Mouse (Mus musculus): Measurements from ENCODE around the gene Tmc6. TPM values are rescaled to one million over a fixed set of nuclear protein-coding genes. Genes with fewer than 3 reads are reported as not detected.

The Tmc6 gene
- total and polyA plus RNA-seq, 3 experiments, result 12.6 to 18.1 (median 15.7) TPM

DNA sequence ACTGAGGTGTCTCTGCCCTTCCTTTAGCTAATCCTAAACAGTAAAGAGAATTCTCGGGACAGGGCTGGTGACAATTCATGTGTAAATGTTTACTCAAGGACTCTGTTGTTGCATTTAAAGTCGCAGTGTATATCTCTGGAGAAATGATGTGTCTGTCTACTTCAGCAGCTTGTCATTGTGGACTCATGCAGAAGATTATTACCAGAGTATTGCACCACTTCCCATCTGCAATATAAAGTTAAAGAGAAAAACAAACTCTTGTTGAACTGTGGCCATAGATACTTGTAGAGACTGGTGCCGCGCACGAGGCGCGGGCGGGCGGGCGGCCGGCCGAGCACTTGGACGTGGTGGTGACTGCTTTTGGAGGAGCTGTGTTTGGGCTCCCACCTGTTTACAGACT is 20.2 kb downstream of the Tmc6 start:
- Histone ChIP-seq H3K27ac (no peak overlapping the region; the same call in 1 of the 2 replicates), H3K4me3 (no peak overlapping the region), H3K9ac (ENCODE audit: low read depth, low read length) (no peak overlapping the region), H3K79me2 (replicated peaks; ENCODE audit: control insufficient read depth, insufficient read depth, low read length) (no peaks in the 10 kb centered on the region), H3K36me3 (ENCODE audit: control insufficient read depth, insufficient read depth, low read length) (no peaks in the 10 kb centered on the region), H3K27me3 (ENCODE audit: control insufficient read depth, insufficient read depth, low read length) (no peaks in the 10 kb centered on the region), H3K4me1 (ENCODE audit: control insufficient read depth, insufficient read depth, low read length) (no peaks in the 10 kb centered on the region)
- TF ChIP-seq POLR2A (IDR thresholded peaks at IDR 0.05; ENCODE audit: insufficient read depth, low read depth, low read length) (no peak), CTCF (IDR thresholded peaks at IDR 0.05) (no peak), EP300 (IDR thresholded peaks at IDR 0.05; ENCODE audit: insufficient read depth, low read depth, low read length) (no peak)
- DNase-seq, result no peak
- WGBS, result 87% methylated on average over 13 of the region's 13 CpGs
- intact Hi-C loops (cut with DNase I), result no loop called here

- no peak for DNase-seq
Measured at GRCm38 (mm10) chr11:117760374-117761119, 21.5 kb downstream of the Tmc6 start.

GRCm38 (mm10) chr11:117759267-117759666 is 22.7 kb downstream of the Tmc6 start:
- H3K9ac ChIP-seq (ENCODE audit: low read depth, low read length), result no peak overlapping the region
- H3K4me3 ChIP-seq, result no peak overlapping the region
- no peak overlapping the region for H3K27ac ChIP-seq
- no peaks in the 10 kb centered on the region for H3K27me3 ChIP-seq (ENCODE audit: control insufficient read depth, insufficient read depth, low read length)
- no peaks in the 10 kb centered on the region for H3K79me2 ChIP-seq (replicated peaks; ENCODE audit: control insufficient read depth, insufficient read depth, low read length)
- intact Hi-C loops (cut with DNase I), result no loop called here
- DNase-seq, result no peak
- no peak for TF ChIP-seq POLR2A (IDR thresholded peaks at IDR 0.05; ENCODE audit: insufficient read depth, low read depth, low read length)
- TF ChIP-seq EP300 (IDR thresholded peaks at IDR 0.05; ENCODE audit: insufficient read depth, low read depth, low read length), result no peak
- TF ChIP-seq CTCF (IDR thresholded peaks at IDR 0.05), result no peak
- no peaks in the 10 kb centered on the region for H3K36me3 ChIP-seq (ENCODE audit: control insufficient read depth, insufficient read depth, low read length)
- 93% methylated on average over 10 of the region's 10 CpGs for WGBS
- no peaks in the 10 kb centered on the region for H3K4me1 ChIP-seq (ENCODE audit: control insufficient read depth, insufficient read depth, low read length)

More at GRCm38 (mm10) chr11:117760374-117761119, 21.5 kb downstream of the Tmc6 start:
- Histone ChIP-seq H3K9ac (ENCODE audit: low read depth, low read length) (no peak overlapping the region), H3K79me2 (replicated peaks; ENCODE audit: control insufficient read depth, insufficient read depth, low read length) (no peaks in the 10 kb centered on the region), H3K4me3 (no peak overlapping the region), H3K27ac (no peak overlapping the region), H3K4me1 (ENCODE audit: control insufficient read depth, insufficient read depth, low read length) (no peaks in the 10 kb centered on the region), H3K36me3 (ENCODE audit: control insufficient read depth, insufficient read depth, low read length) (no peaks in the 10 kb centered on the region), H3K27me3 (ENCODE audit: control insufficient read depth, insufficient read depth, low read length) (no peaks in the 10 kb centered on the region)
- intact Hi-C loops (cut with DNase I), result no loop called here
- 85% methylated on average over 26 of the region's 26 CpGs for WGBS
- TF ChIP-seq POLR2A (IDR thresholded peaks at IDR 0.05; ENCODE audit: insufficient read depth, low read depth, low read length), result no peak

- H3K36me3 ChIP-seq (ENCODE audit: control insufficient read depth, insufficient read depth, low read length), result no peaks in the 10 kb centered on the region; the same call in 1 of the 2 replicates
- WGBS, result 95% methylated on average over 7 of the region's 7 CpGs
- no peaks in the 10 kb centered on the region for H3K4me1 ChIP-seq (ENCODE audit: control insufficient read depth, insufficient read depth, low read length)
Measured at GRCm38 (mm10) chr11:117755891-117756290, 26.1 kb downstream of the Tmc6 start.

DNA sequence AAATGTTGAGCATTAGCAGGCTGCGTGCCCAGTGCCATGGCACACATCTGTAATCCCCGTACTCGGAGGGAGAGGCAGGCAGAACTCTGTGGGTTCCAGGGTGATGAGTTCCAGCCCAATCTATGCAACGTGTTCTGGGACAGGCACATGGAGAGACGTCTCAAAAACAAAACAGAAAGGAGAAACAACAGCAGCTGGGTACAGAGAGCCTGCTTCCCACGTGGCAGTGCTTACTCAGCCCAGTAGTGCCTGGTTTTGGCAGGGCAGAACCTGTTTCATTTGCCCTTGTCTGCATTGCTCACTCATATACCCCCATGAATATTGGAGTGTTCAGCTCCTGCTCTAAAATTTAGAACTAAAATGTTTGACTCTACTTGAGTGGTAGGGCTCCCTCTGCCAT is 30.5 kb downstream of the Tmc6 start:
- no peak for DNase-seq
- Histone ChIP-seq H3K4me1 (ENCODE audit: control insufficient read depth, insufficient read depth, low read length) (no peaks in the 10 kb centered on the region), H3K36me3 (ENCODE audit: control insufficient read depth, insufficient read depth, low read length) (no peaks in the 10 kb centered on the region; the same call in 1 of the 2 replicates), H3K9ac (ENCODE audit: low read depth, low read length) (no peak overlapping the region), H3K27me3 (ENCODE audit: control insufficient read depth, insufficient read depth, low read length) (no peaks in the 10 kb centered on the region), H3K4me3 (no peak overlapping the region), H3K27ac (no peak overlapping the region), H3K79me2 (replicated peaks; ENCODE audit: control insufficient read depth, insufficient read depth, low read length) (no peaks in the 10 kb centered on the region)
- TF ChIP-seq EP300 (IDR thresholded peaks at IDR 0.05; ENCODE audit: insufficient read depth, low read depth, low read length) (no peak), CTCF (IDR thresholded peaks at IDR 0.05) (no peak), POLR2A (IDR thresholded peaks at IDR 0.05; ENCODE audit: insufficient read depth, low read depth, low read length) (no peak)
- 86% methylated on average over 6 of the region's 6 CpGs for WGBS
- intact Hi-C loops (cut with DNase I), result loop anchor here (5.0 kb wide), 1 partner anchor 36 kb away; no protein-coding TSS in a partner anchor

More at GRCm38 (mm10) chr11:117755891-117756290, 26.1 kb downstream of the Tmc6 start:
- no peak overlapping the region for H3K27ac ChIP-seq
- DNase-seq, result no peak
- no peaks in the 10 kb centered on the region for H3K27me3 ChIP-seq (ENCODE audit: control insufficient read depth, insufficient read depth, low read length)
- no peaks in the 10 kb centered on the region for H3K79me2 ChIP-seq (replicated peaks; ENCODE audit: control insufficient read depth, insufficient read depth, low read length)
- no peak overlapping the region for H3K9ac ChIP-seq (ENCODE audit: low read depth, low read length)
- H3K4me3 ChIP-seq, result no peak overlapping the region
- intact Hi-C loops (cut with DNase I), result no loop called here
- TF ChIP-seq POLR2A (IDR thresholded peaks at IDR 0.05; ENCODE audit: insufficient read depth, low read depth, low read length) (no peak), CTCF (IDR thresholded peaks at IDR 0.05) (no peak), EP300 (IDR thresholded peaks at IDR 0.05; ENCODE audit: insufficient read depth, low read depth, low read length) (no peak)

DNA sequence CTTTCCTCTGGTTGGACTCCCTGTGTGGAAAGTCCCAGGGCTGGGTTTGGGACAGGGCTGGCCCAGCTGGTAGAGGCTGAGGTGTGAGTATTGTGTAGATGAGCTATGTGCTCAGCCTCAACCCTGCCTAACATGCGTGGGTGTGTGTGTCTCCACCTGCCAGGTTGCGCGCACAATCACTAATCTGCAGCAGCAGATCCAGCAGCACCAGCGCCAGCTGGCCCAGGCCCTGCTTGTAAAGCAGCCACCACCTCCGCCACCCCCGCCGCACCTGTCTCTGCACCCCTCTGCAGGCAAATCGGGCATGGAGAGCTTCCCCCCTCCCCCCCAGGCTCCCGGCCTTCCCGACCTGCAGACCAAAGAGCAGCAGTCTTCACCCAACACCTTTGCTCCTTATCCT is 32.6 kb downstream of the Tmc6 start:
- Histone ChIP-seq H3K27ac (no peak overlapping the region), H3K4me3 (no peak overlapping the region), H3K9ac (ENCODE audit: low read depth, low read length) (no peak overlapping the region), H3K27me3 (ENCODE audit: control insufficient read depth, insufficient read depth, low read length) (no peaks in the 10 kb centered on the region), H3K36me3 (ENCODE audit: control insufficient read depth, insufficient read depth, low read length) (no peaks in the 10 kb centered on the region; the same call in 1 of the 2 replicates), H3K79me2 (replicated peaks; ENCODE audit: control insufficient read depth, insufficient read depth, low read length) (no peaks in the 10 kb centered on the region), H3K4me1 (ENCODE audit: control insufficient read depth, insufficient read depth, low read length) (no peaks in the 10 kb centered on the region)
- intact Hi-C loops (cut with DNase I), result no loop called here
- no peak for DNase-seq
- TF ChIP-seq POLR2A (IDR thresholded peaks at IDR 0.05; ENCODE audit: insufficient read depth, low read depth, low read length), result no peak
- no peak for TF ChIP-seq EP300 (IDR thresholded peaks at IDR 0.05; ENCODE audit: insufficient read depth, low read depth, low read length)
- no peak for TF ChIP-seq CTCF (IDR thresholded peaks at IDR 0.05)
- WGBS, result 89% methylated on average over 10 of the region's 10 CpGs
